Mouse (Mus musculus) midbrain, embryonic 14.5 days (tissue): ENCODE results near the gene Stk40. TPM values are rescaled to one million over a fixed set of nuclear protein-coding genes. Genes with fewer than 3 reads are reported as not detected.

Source experiments
- ATAC-seq: fragments of 200-750 bp; cut with Nextera tagmentation; 2 replicates; pipeline ENCODE4 v1.8.0; 2017; ENCODE audit warnings: moderate number of reproducible peaks, moderate library complexity; ENCODE audit not compliant: low FRiP score, low TSS enrichment
- DNase-seq: peaks from one replicate; pipeline ENCODE4 v3.0.0-alpha.2; 2015
- H3K27ac ChIP-seq: fragments of 300-500 bp; sonication (generic); replicated peaks from 2 replicates; pipeline ENCODE4 v1.5.1; 2014; ENCODE audit warnings: mild to moderate bottlenecking, low read depth, low read length, moderate library complexity
- H3K27me3 ChIP-seq: fragments of 300-500 bp; sonication (generic); 2 replicates; pipeline ENCODE4 v1.6.1; 2014; ENCODE audit warnings: low read length, control low read depth, mixed read lengths; ENCODE audit not compliant: control insufficient read depth, insufficient read depth
- H3K36me3 ChIP-seq: fragments of 300-500 bp; sonication (generic); 2 replicates; pipeline ENCODE4 v1.6.1; 2014; ENCODE audit warnings: low read length, control low read depth; ENCODE audit not compliant: control insufficient read depth, insufficient read depth
- H3K4me1 ChIP-seq: fragments of 300-500 bp; sonication (generic); 2 replicates; pipeline ENCODE4 v1.6.1; 2014; ENCODE audit warnings: mild to moderate bottlenecking, antibody characterized with exemption, low read length, control low read depth; ENCODE audit not compliant: control insufficient read depth, insufficient read depth
- H3K4me2 ChIP-seq: fragments of 300-500 bp; sonication (generic); 2 replicates; pipeline ENCODE4 v1.6.1; 2014; ENCODE audit warnings: mild to moderate bottlenecking, low read length, moderate library complexity
- H3K4me3 ChIP-seq: fragments of 300-500 bp; sonication (generic); replicated peaks from 2 replicates; pipeline ENCODE4 v1.5.1; 2014; ENCODE audit warnings: low read depth, low read length
- H3K9ac ChIP-seq: fragments of 300-500 bp; sonication (generic); replicated peaks from 2 replicates; pipeline ENCODE4 v1.6.1; 2014; ENCODE audit warnings: mild to moderate bottlenecking, low read length, moderate library complexity
- H3K9me3 ChIP-seq: fragments of 300-500 bp; sonication (generic); 2 replicates; pipeline ENCODE4 v1.6.1; 2016; ENCODE audit warnings: low read length, control low read depth, mixed read lengths; ENCODE audit not compliant: control insufficient read depth
- WGBS: fragments of 180-500 bp; shearing (Covaris S2); extraction: QIAGEN DNeasy Blood & Tissue Kit; methylation state at CpG from one replicate; pipeline ENCODE4 v1.1.7; 2014; 5-methylcytosine and 5-hydroxymethylcytosine counted together
- polyA plus RNA-seq: library from polyadenylated mRNA; unstranded; fragments of >200 nt; fragmentation: Nextera tagmentation; extraction: Ambion mirVana; gene quantifications from 2 replicates; pipeline ENCODE4 v1.2.1, GENCODE M21; 2014

Gene Stk40
- polyA plus RNA-seq, 1 experiment from 2014 or later, result 29.4 TPM

GRCm38 (mm10) chr4:126151701-126152440, 48.1 kb downstream of the Stk40 start:
- WGBS, result 84% methylated on average over 16 of the region's 16 CpGs
- Histone ChIP-seq H3K4me1 (0 out of 2 replicates have a peak, but pooled peaks cover 8% of the 10 kb centered on the region), H3K36me3 (no peaks in the 10 kb centered on the region), H3K27me3 (peaks cover 36% of the 10 kb centered on the region), H3K4me3 (no peak overlapping the region), H3K27ac (no peak overlapping the region), H3K9me3 (no peaks in the 10 kb centered on the region), H3K9ac (no peak overlapping the region), H3K4me2 (no peak overlapping the region)
- ATAC-seq (no peak), DNase-seq (no peak)

GRCm38 (mm10) chr4:126152864-126153263, 49.1 kb downstream of the Stk40 start:
- Histone ChIP-seq H3K4me3 (no peak overlapping the region), H3K27ac (no peak overlapping the region), H3K9me3 (no peaks in the 10 kb centered on the region), H3K27me3 (peaks cover 29% of the 10 kb centered on the region), H3K9ac (no peak overlapping the region), H3K36me3 (no peaks in the 10 kb centered on the region), H3K4me2 (no peak overlapping the region), H3K4me1 (0 out of 2 replicates have a peak, but pooled peaks cover 3% of the 10 kb centered on the region)
- DNase-seq (no peak), ATAC-seq (no peak)
- 53% methylated on average over 14 of the region's 14 CpGs for WGBS

GRCm38 (mm10) chr4:126155183-126155582, 51.4 kb downstream of the Stk40 start:
- Histone ChIP-seq H3K4me1 (no peaks in the 10 kb centered on the region), H3K4me3 (no peak overlapping the region), H3K9ac (no peak overlapping the region), H3K36me3 (no peaks in the 10 kb centered on the region), H3K9me3 (no peaks in the 10 kb centered on the region), H3K4me2 (no peak overlapping the region), H3K27me3 (peaks cover 5% of the 10 kb centered on the region), H3K27ac (no peak overlapping the region)
- no peak for DNase-seq
- 73% methylated on average over 4 of the region's 4 CpGs for WGBS
- ATAC-seq, result no peak

- Histone ChIP-seq H3K9me3 (no peaks in the 10 kb centered on the region), H3K27ac (peak overlapping the region; percentile 32; the same call in 1 of the 2 replicates)
Observed at GRCm38 (mm10) chr4:126155869-126156268, 52.1 kb downstream of the Stk40 start.

GRCm38 (mm10) chr4:126156617-126157016, 52.9 kb downstream of the Stk40 start:
- no peak overlapping the region for H3K4me3 ChIP-seq
- ATAC-seq (no peak), DNase-seq (no peak)
- no peaks in the 10 kb centered on the region for H3K4me1 ChIP-seq
- no peaks in the 10 kb centered on the region for H3K27me3 ChIP-seq
- H3K9me3 ChIP-seq, result no peaks in the 10 kb centered on the region
- no peak overlapping the region for H3K27ac ChIP-seq
- H3K9ac ChIP-seq, result no peak overlapping the region
- H3K36me3 ChIP-seq, result no peaks in the 10 kb centered on the region
- WGBS, result 55% methylated on average over 5 of the region's 5 CpGs
- H3K4me2 ChIP-seq, result no peak overlapping the region

More at GRCm38 (mm10) chr4:126155869-126156268, 52.1 kb downstream of the Stk40 start:
- H3K4me3 ChIP-seq, result no peak overlapping the region
- no peaks in the 10 kb centered on the region for H3K27me3 ChIP-seq
- H3K4me1 ChIP-seq, result no peaks in the 10 kb centered on the region
- DNase-seq, result no peak
- no peak overlapping the region for H3K9ac ChIP-seq
- no peaks in the 10 kb centered on the region for H3K36me3 ChIP-seq
- H3K4me2 ChIP-seq, result no peak overlapping the region
- ATAC-seq, result no peak
- WGBS, result 70% methylated on average over 2 of the region's 2 CpGs

GRCm38 (mm10) chr4:126157562-126157961, 53.8 kb downstream of the Stk40 start:
- Histone ChIP-seq H3K4me2 (no peak overlapping the region), H3K9me3 (no peaks in the 10 kb centered on the region), H3K4me3 (no peak overlapping the region), H3K9ac (no peak overlapping the region), H3K27ac (no peak overlapping the region), H3K36me3 (no peaks in the 10 kb centered on the region), H3K4me1 (no peaks in the 10 kb centered on the region; the same call in 1 of the 2 replicates), H3K27me3 (no peaks in the 10 kb centered on the region)
- no peak for ATAC-seq
- WGBS, result 92% methylated on average over 6 of the region's 6 CpGs
- no peak for DNase-seq

- Histone ChIP-seq H3K27me3 (no peaks in the 10 kb centered on the region), H3K4me1 (peaks cover 9% of the 10 kb centered on the region), H3K9me3 (no peaks in the 10 kb centered on the region), H3K9ac (no peak overlapping the region), H3K36me3 (no peaks in the 10 kb centered on the region), H3K4me2 (no peak overlapping the region), H3K4me3 (no peak overlapping the region), H3K27ac (no peak overlapping the region)
- DNase-seq (no peak), ATAC-seq (no peak)
- WGBS, result 80% methylated on average over 8 of the region's 8 CpGs
Observed at GRCm38 (mm10) chr4:126159455-126159854, 55.7 kb downstream of the Stk40 start.

- Histone ChIP-seq H3K36me3 (peaks cover 7% of the 10 kb centered on the region; the same call in 1 of the 2 replicates), H3K27me3 (no peaks in the 10 kb centered on the region), H3K27ac (no peak overlapping the region), H3K9me3 (no peaks in the 10 kb centered on the region), H3K4me2 (no peak overlapping the region), H3K4me1 (peaks cover 9% of the 10 kb centered on the region), H3K4me3 (no peak overlapping the region), H3K9ac (no peak overlapping the region)
- DNase-seq (no peak), ATAC-seq (no peak)
- 92% methylated on average over 8 of the region's 8 CpGs for WGBS
Observed at GRCm38 (mm10) chr4:126160981-126161380, 57.2 kb downstream of the Stk40 start.

GRCm38 (mm10) chr4:126161456-126161855, 57.7 kb downstream of the Stk40 start:
- no peak for ATAC-seq
- H3K36me3 ChIP-seq, result peaks cover 12% of the 10 kb centered on the region
- no peaks in the 10 kb centered on the region for H3K9me3 ChIP-seq
- no peak overlapping the region for H3K4me3 ChIP-seq
- DNase-seq, result no peak
- H3K4me2 ChIP-seq, result no peak overlapping the region; the same call in 1 of the 2 replicates
- WGBS, result 85% methylated on average over 6 of the region's 6 CpGs
- no peaks in the 10 kb centered on the region for H3K27me3 ChIP-seq
- H3K4me1 ChIP-seq, result peaks cover 9% of the 10 kb centered on the region
- no peak overlapping the region for H3K9ac ChIP-seq
- H3K27ac ChIP-seq, result no peak overlapping the region
